ENCODE assay signal across 8 mouse cellular contexts in the genomic region with DNA sequence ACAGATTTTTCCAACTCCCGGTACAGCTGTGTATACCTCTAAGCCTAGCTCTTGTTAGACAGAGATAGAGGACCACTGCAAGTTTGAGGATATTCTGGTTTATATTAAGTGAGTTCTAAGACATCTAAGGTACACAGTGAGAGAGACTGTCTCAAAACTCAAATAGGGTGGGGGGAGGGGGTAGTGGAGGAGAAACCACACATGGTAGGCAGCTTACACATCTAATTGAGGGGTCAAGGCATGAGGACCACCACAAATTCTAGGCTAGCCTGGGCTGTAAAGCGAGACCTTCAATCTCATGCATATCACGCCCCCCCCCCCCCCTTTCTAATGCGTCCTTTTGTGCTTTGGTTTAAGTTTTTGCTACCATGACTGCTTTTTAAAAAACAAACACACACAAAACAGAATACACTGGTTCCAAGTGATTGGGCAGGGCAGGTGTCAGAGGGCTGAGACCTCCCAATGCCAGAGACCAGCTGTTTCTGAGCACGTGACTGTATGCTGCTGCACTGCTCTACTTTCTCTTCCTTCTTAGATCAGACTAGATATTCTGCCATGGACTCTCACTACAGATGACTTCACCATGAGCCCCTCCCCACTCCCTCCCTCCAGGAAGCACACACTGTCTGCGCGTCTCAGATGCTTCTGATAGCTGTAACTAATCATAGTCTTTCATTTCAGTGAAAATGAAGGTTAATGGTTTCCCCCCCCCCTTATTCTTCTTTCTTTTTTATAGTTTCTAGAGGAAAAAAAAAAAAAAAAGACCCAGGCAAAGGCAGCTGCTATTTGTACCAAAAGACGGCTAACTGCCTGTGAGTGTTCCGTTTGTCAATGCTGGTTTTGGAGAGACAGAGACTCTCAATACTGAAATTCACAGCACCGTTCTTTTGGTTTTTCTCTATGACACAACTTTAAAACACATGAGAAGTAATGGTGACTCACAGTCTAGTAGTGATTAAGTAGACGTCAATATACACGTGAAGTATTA. TPM values are rescaled to one million over a fixed set of nuclear protein-coding genes. Genes with fewer than 3 reads are reported as not detected.
DNase-seq lines count a peak whose midpoint lies in the region; ATAC-seq and TF ChIP-seq lines count a peak whose summit lies in the region.

No protein-coding gene starts in this region.

- H3K27ac ChIP-seq in CH12.LX (ENCODE audit: insufficient read depth, low read depth): peak overlapping the region; percentile 35; the same call in 1 of the 2 replicates
- no peak overlapping the region for H3K27ac ChIP-seq in limb, embryonic 15.5 days
- 0 out of 2 replicates have a peak overlapping the region, but pooled peaks have one; percentile 12 for H3K27ac ChIP-seq in midbrain, postnatal 0 days (ENCODE audit: low read depth, low read length)

- peak overlapping the region in 1 of 3 experiments; percentile 14 for H3K4me3 ChIP-seq in CH12.LX (replicated peaks in 1 of 3; ENCODE audit: low read depth in 2 of 3, low read length in 2 of 3, poor library complexity in 1 of 3)
- no peak overlapping the region for H3K4me3 ChIP-seq in limb, embryonic 15.5 days
- H3K4me3 ChIP-seq in midbrain, postnatal 0 days (ENCODE audit: low read depth, low read length): no peak overlapping the region

- H3K79me2 ChIP-seq in CH12.LX (replicated peaks; ENCODE audit: control insufficient read depth, extremely low read depth, insufficient read depth, poor library complexity, severe bottlenecking): peaks cover 86% of the 10 kb centered on the region

- dilution Hi-C loops in CH12.LX (cut with MboI; ENCODE audit: extremely low pct_ligation_motif_present, extremely low pct_unique_long_range_greater_than_20kb, low sequenced_read_pairs): no loop called here

- H3K27me3 ChIP-seq in CH12.LX (replicated peaks): no peaks in the 10 kb centered on the region
- H3K27me3 ChIP-seq in limb, embryonic 15.5 days: no peaks in the 10 kb centered on the region
- no peaks in the 10 kb centered on the region for H3K27me3 ChIP-seq in midbrain, postnatal 0 days (ENCODE audit: insufficient read depth, low read length)

- H3K36me3 ChIP-seq in CH12.LX (replicated peaks in 1 of 2; ENCODE audit: control insufficient read depth in 1 of 2, insufficient read depth in 1 of 2, low read length in 1 of 2): peaks cover 8 to 25% of the 10 kb centered on the region in 2 experiments
- no peaks in the 10 kb centered on the region for H3K36me3 ChIP-seq in limb, embryonic 15.5 days
- no peaks in the 10 kb centered on the region for H3K36me3 ChIP-seq in midbrain, postnatal 0 days (ENCODE audit: insufficient read depth, low read length)

- H3K4me1 ChIP-seq in CH12.LX (ENCODE audit: control insufficient read depth in 1 of 2, insufficient read depth in 2 of 2): peaks cover 23 to 89% of the 10 kb centered on the region in 2 experiments
- H3K4me1 ChIP-seq in limb, embryonic 15.5 days: peaks cover 3% of the 10 kb centered on the region; the same call in 1 of the 2 replicates
- H3K4me1 ChIP-seq in midbrain, postnatal 0 days (ENCODE audit: insufficient read depth, low read length): no peaks in the 10 kb centered on the region

- DNase-seq in 416B (ENCODE audit: low read depth) (peak; percentile 80), CH12.LX (ENCODE audit: extremely low read depth) (peak; percentile 83)
- DNase-seq in midbrain, postnatal 0 days (ENCODE audit: low spot score): peak; percentile 30
- DNase-seq in thymus, postnatal 36 days: peak; percentile 64 to 79
- DNase-seq in frontal cortex, postnatal 14 days (ENCODE audit: low spot score in 2 of 2): no peak
- DNase-seq in frontal cortex, postnatal 25 days (ENCODE audit: low spot score in 2 of 2): no peak

- in situ Hi-C loops in CH12.LX (cut with MboI; ENCODE audit: low pct_ligation_motif_present, low pct_unique_long_range_greater_than_20kb, low sequenced_read_pairs): no loop called here

- WGBS in limb, embryonic 15.5 days: 55% methylated on average over 12 of the region's 12 CpGs
- WGBS in midbrain, postnatal 0 days: 37% methylated on average over 11 of the region's 12 CpGs

- H3K9me3 ChIP-seq in CH12.LX (replicated peaks; ENCODE audit: low read length): no peaks in the 10 kb centered on the region
- no peaks in the 10 kb centered on the region for H3K9me3 ChIP-seq in limb, embryonic 15.5 days
- no peaks in the 10 kb centered on the region for H3K9me3 ChIP-seq in midbrain, postnatal 0 days (ENCODE audit: low read length)

- TF ChIP-seq EP300 in CH12.LX (IDR thresholded peaks at IDR 0.05; ENCODE audit: low read length): peak; percentile 59

- H3K9ac ChIP-seq in CH12.LX (ENCODE audit: insufficient read depth, low read depth): no peak overlapping the region
- no peak overlapping the region for H3K9ac ChIP-seq in limb, embryonic 15.5 days
- no peak overlapping the region for H3K9ac ChIP-seq in midbrain, postnatal 0 days (replicated peaks; ENCODE audit: low read length, poor library complexity, severe bottlenecking)

- no peak for TF ChIP-seq CTCF in CH12.LX (conservative IDR thresholded peaks at IDR 0.05 in 1 of 2, IDR thresholded peaks at IDR 0.05 in 1 of 2; ENCODE audit: low read depth in 2 of 2, low read length in 2 of 2)
- no peak for TF ChIP-seq CTCF in midbrain, postnatal 0 days (IDR thresholded peaks at IDR 0.05)

- no peak for TF ChIP-seq POLR2A in CH12.LX (IDR thresholded peaks at IDR 0.05; ENCODE audit: low read depth, low read length)

- no peak for TF ChIP-seq RAD21 in CH12.LX (IDR thresholded peaks at IDR 0.05; ENCODE audit: low read depth, low read length)

- peak; percentile 80 to 85 for ATAC-seq in hematopoietic stem cell, adult 5-6 weeks (replicated peaks in 1 of 2; ENCODE audit: insufficient read depth in 1 of 2, low FRiP score in 2 of 2, low TSS enrichment in 1 of 2, low read depth in 1 of 2, poor library complexity in 2 of 2, severe bottlenecking in 2 of 2)
- peak; percentile 65; the same call in 1 of the 2 replicates for ATAC-seq in limb, embryonic 15.5 days (ENCODE audit: insufficient number of reproducible peaks, low FRiP score, low TSS enrichment, low read depth)
- no peak for ATAC-seq in midbrain, postnatal 0 days (ENCODE audit: low FRiP score)

- peak overlapping the region; percentile 29; the same call in 1 of the 2 replicates for H3K4me2 ChIP-seq in CH12.LX (ENCODE audit: insufficient read depth, low read depth, poor library complexity, severe bottlenecking)
- H3K4me2 ChIP-seq in limb, embryonic 15.5 days: no peak overlapping the region
- H3K4me2 ChIP-seq in midbrain, postnatal 0 days (ENCODE audit: low read depth, low read length, poor library complexity, severe bottlenecking): no peak overlapping the region

TF ChIP-seq in CH12.LX, 34 proteins besides CTCF, POLR2A, EP300 and RAD21 (continues in another document):
- TF ChIP-seq UBTF (IDR thresholded peaks at IDR 0.05; ENCODE audit: low read depth, low read length) (no peak), HCFC1 (IDR thresholded peaks at IDR 0.05; ENCODE audit: low read depth, low read length) (no peak), MAX (IDR thresholded peaks at IDR 0.05; ENCODE audit: low read length) (peak; percentile 94), ZNF384 (IDR thresholded peaks at IDR 0.05; ENCODE audit: low read depth, low read length) (peak; percentile 69), USF2 (conservative IDR thresholded peaks at IDR 0.05; ENCODE audit: low read depth, low read length) (peak; percentile 90), GABPA (IDR thresholded peaks at IDR 0.05; ENCODE audit: insufficient replicate concordance, low read depth, low read length) (no peak), CHD2 (IDR thresholded peaks at IDR 0.05; ENCODE audit: low read length) (no peak), NRF1 (IDR thresholded peaks at IDR 0.05; ENCODE audit: low read depth, low read length) (no peak), KAT2A (IDR thresholded peaks at IDR 0.05; ENCODE audit: insufficient replicate concordance, low read length) (no peak), ETS1 (conservative IDR thresholded peaks at IDR 0.05; ENCODE audit: low read depth, low read length) (peak; percentile 95), MYC (IDR thresholded peaks at IDR 0.05; ENCODE audit: low read depth, low read length) (peak; percentile 80), BHLHE40 (IDR thresholded peaks at IDR 0.05; ENCODE audit: low read depth, low read length) (peak; percentile 99), MAZ (IDR thresholded peaks at IDR 0.05; ENCODE audit: low read depth, low read length) (peak; percentile 60), TBP (conservative IDR thresholded peaks at IDR 0.05; ENCODE audit: low read depth, low read length) (no peak), USF1 (IDR thresholded peaks at IDR 0.05; ENCODE audit: low read depth, low read length) (peak; percentile 86), JUN (IDR thresholded peaks at IDR 0.05; ENCODE audit: insufficient read depth, low read depth, low read length) (peak; percentile 29), NELFE (IDR thresholded peaks at IDR 0.05; ENCODE audit: low read depth, low read length) (no peak), PAX5 (IDR thresholded peaks at IDR 0.05; ENCODE audit: low read length) (no peak), MXI1 (IDR thresholded peaks at IDR 0.05; ENCODE audit: low read depth, low read length) (peak; percentile 87), CHD1 (IDR thresholded peaks at IDR 0.05; ENCODE audit: low read depth, low read length) (no peak), SIN3A (IDR thresholded peaks at IDR 0.05; ENCODE audit: low read length) (peak; percentile 92), MEF2A (IDR thresholded peaks at IDR 0.05; ENCODE audit: borderline replicate concordance, low read depth, low read length) (0 out of 2 replicates have a peak, but pooled peaks have one; percentile 17), ELF1 (IDR thresholded peaks at IDR 0.05; ENCODE audit: low read depth, low read length) (peak; percentile 50; the same call in 1 of the 2 replicates), SMC3 (IDR thresholded peaks at IDR 0.05; ENCODE audit: low read depth, low read length) (no peak), JUND (conservative IDR thresholded peaks at IDR 0.05; ENCODE audit: low read depth, low read length) (no peak), IRF4 (IDR thresholded peaks at IDR 0.05; ENCODE audit: low read depth, low read length) (peak; percentile 67), POLR2AphosphoS2 (IDR thresholded peaks at IDR 0.05; ENCODE audit: low read depth, low read length) (0 out of 2 replicates have a peak, but pooled peaks have one; percentile 29), ZMIZ1 (IDR thresholded peaks at IDR 0.05; ENCODE audit: low read depth, low read length) (no peak)

RNA-seq across cellular contexts. Expression of a gene that starts 22.7 kb away (rescaled TPM):
- 32.1 and 37.6 TPM in 2 replicates for total RNA-seq in CH12.LX (2012; rRNA removed)
- 53.9 and 61.0 TPM in 2 replicates for total RNA-seq in CH12.LX (2014; rRNA removed)
- 61.8 and 67.6 TPM in 2 replicates for polyA plus RNA-seq in CH12.LX (2012; ENCODE audit: insufficient read length, low read depth)
- total RNA-seq in hematopoietic stem cell, adult 5-6 weeks (2017): 54.6 and 74.5 TPM in 2 replicates
- 15.7 and 18.2 TPM in 2 replicates for polyA plus RNA-seq in limb, embryonic 15.5 days (2015; fragmentation: Nextera tagmentation; extraction: Ambion mirVana)
- 48.5 and 76.9 TPM in 2 replicates for total RNA-seq in midbrain, postnatal 0 days (2014; rRNA removed)
- 22.3 and 27.7 TPM in 2 replicates for polyA plus RNA-seq in midbrain, postnatal 0 days (2015; fragmentation: Nextera tagmentation; extraction: Ambion mirVana)

Comparison
In these comparisons a context has a peak if more than half of its experiments do, and no peak if none do; other contexts are left out.
1. DNase-seq: peak in 416B (single experiment), CH12.LX (single experiment), midbrain, postnatal 0 days (single experiment) and thymus, postnatal 36 days (2 of 2); none in frontal cortex, postnatal 14 days (0 of 2) and frontal cortex, postnatal 25 days (0 of 2).